Mouse (Mus musculus) kidney, embryonic 15.5 days (tissue): ENCODE measurements at regions not wholly inside any gene's neighbourhood (a gene's known extent, or its start where the extent isn't known, plus 50 kb on each side); places are given as distances from the start of the nearest gene placed in this dataset.
"Not testable (repeated sequence)": the region's sequence is repeated elsewhere in the genome, so short reads cannot be mapped to it uniquely, and the experiment has no call there.

Source experiments
- ATAC-seq: fragments of 200-750 bp; cut with Nextera tagmentation; replicated peaks from 2 replicates; pipeline ENCODE4 v1.8.0; 2017; ENCODE audit warnings: moderate TSS enrichment; ENCODE audit not compliant: low FRiP score
- H3K27ac ChIP-seq: fragments of 300-500 bp; sonication (generic); 2 replicates; pipeline ENCODE4 v1.5.1; 2015; ENCODE audit warnings: mild to moderate bottlenecking, inconsistent platforms
- H3K27me3 ChIP-seq: fragments of 300-500 bp; sonication (generic); 2 replicates; pipeline ENCODE4 v1.6.1; 2015; ENCODE audit warnings: inconsistent platforms
- H3K36me3 ChIP-seq: fragments of 300-500 bp; sonication (generic); 2 replicates; pipeline ENCODE4 v1.6.1; 2015; ENCODE audit warnings: inconsistent platforms
- H3K4me1 ChIP-seq: fragments of 300-500 bp; sonication (generic); 2 replicates; pipeline ENCODE4 v1.6.1; 2015; ENCODE audit warnings: inconsistent platforms
- H3K4me2 ChIP-seq: fragments of 300-500 bp; sonication (generic); 2 replicates; pipeline ENCODE4 v1.6.1; 2015; ENCODE audit warnings: moderate library complexity, mild to moderate bottlenecking, inconsistent platforms
- H3K4me3 ChIP-seq: fragments of 300-500 bp; sonication (generic); replicated peaks from 2 replicates; pipeline ENCODE4 v1.5.1; 2015; ENCODE audit warnings: mild to moderate bottlenecking, inconsistent platforms
- H3K9ac ChIP-seq: fragments of 300-500 bp; sonication (generic); 2 replicates; pipeline ENCODE4 v1.6.1; 2015; ENCODE audit warnings: mild to moderate bottlenecking, inconsistent platforms
- H3K9me3 ChIP-seq: fragments of 300-500 bp; sonication (generic); replicated peaks from 2 replicates; pipeline ENCODE4 v1.6.1; 2016; ENCODE audit warnings: inconsistent platforms
- WGBS: fragments of 180-500 bp; shearing (Covaris S2); methylation state at CpG from one replicate; pipeline ENCODE4 v1.1.7; 2015; ENCODE audit warnings: mixed read lengths; 5-methylcytosine and 5-hydroxymethylcytosine counted together

- WGBS = 89% methylated on average over 1 of the region's 1 CpGs
- no peak overlapping the region for H3K9ac ChIP-seq
- no peaks in the 10 kb centered on the region for H3K4me1 ChIP-seq
- H3K4me3 ChIP-seq = no peak overlapping the region
- no peak for ATAC-seq
- H3K27ac ChIP-seq = no peak overlapping the region
- no peaks in the 10 kb centered on the region for H3K9me3 ChIP-seq
- no peak overlapping the region for H3K4me2 ChIP-seq
- H3K27me3 ChIP-seq = no peaks in the 10 kb centered on the region
- H3K36me3 ChIP-seq = no peaks in the 10 kb centered on the region
These were observed 1214.9 kb upstream of the Tacstd2 start for GRCm38 (mm10) chr6:68750451-68750850.

GRCm38 (mm10) chr6:68749699-68750098 lies 1214.1 kb upstream of the Tacstd2 start:
- no peak for ATAC-seq
- no peak overlapping the region for H3K9ac ChIP-seq
- no peak overlapping the region for H3K27ac ChIP-seq
- no peak overlapping the region for H3K4me2 ChIP-seq
- no peaks in the 10 kb centered on the region for H3K9me3 ChIP-seq
- WGBS = 84% methylated on average over 3 of the region's 3 CpGs
- H3K36me3 ChIP-seq = no peaks in the 10 kb centered on the region
- H3K4me3 ChIP-seq = no peak overlapping the region
- no peaks in the 10 kb centered on the region for H3K4me1 ChIP-seq
- H3K27me3 ChIP-seq = no peaks in the 10 kb centered on the region

GRCm38 (mm10) chr6:68738573-68738972 lies 1203.0 kb upstream of the Tacstd2 start:
- Histone ChIP-seq H3K27ac (no peak overlapping the region), H3K9ac (no peak overlapping the region), H3K36me3 (no peaks in the 10 kb centered on the region), H3K4me1 (no peaks in the 10 kb centered on the region), H3K9me3 (no peaks in the 10 kb centered on the region), H3K4me3 (no peak overlapping the region), H3K27me3 (no peaks in the 10 kb centered on the region), H3K4me2 (no peak overlapping the region)
- ATAC-seq = no peak

- ATAC-seq = no peak
- WGBS = 89% methylated on average over 3 of the region's 3 CpGs
- no peak overlapping the region for H3K4me2 ChIP-seq
- H3K36me3 ChIP-seq = no peaks in the 10 kb centered on the region
- no peaks in the 10 kb centered on the region for H3K9me3 ChIP-seq
- no peaks in the 10 kb centered on the region for H3K27me3 ChIP-seq
- H3K4me3 ChIP-seq = no peak overlapping the region
- H3K27ac ChIP-seq = no peak overlapping the region
- no peak overlapping the region for H3K9ac ChIP-seq
- H3K4me1 ChIP-seq = no peaks in the 10 kb centered on the region
These were observed 1201.1 kb upstream of the Tacstd2 start for GRCm38 (mm10) chr6:68736647-68737046.

- no peak overlapping the region for H3K4me2 ChIP-seq
- no peak overlapping the region for H3K4me3 ChIP-seq
- no peaks in the 10 kb centered on the region for H3K9me3 ChIP-seq
- no peak for ATAC-seq
- H3K4me1 ChIP-seq = no peaks in the 10 kb centered on the region
- no peaks in the 10 kb centered on the region for H3K36me3 ChIP-seq
- H3K9ac ChIP-seq = no peak overlapping the region
- H3K27ac ChIP-seq = no peak overlapping the region
- H3K27me3 ChIP-seq = no peaks in the 10 kb centered on the region
These were observed 1200.5 kb upstream of the Tacstd2 start for GRCm38 (mm10) chr6:68736068-68736467.

- not testable (repeated sequence) for H3K27me3 ChIP-seq, H3K9ac ChIP-seq, H3K4me2 ChIP-seq, H3K4me1 ChIP-seq, ATAC-seq, H3K9me3 ChIP-seq, H3K36me3 ChIP-seq, H3K27ac ChIP-seq, H3K4me3 ChIP-seq
- 77% methylated on average over 1 of the region's 1 CpGs for WGBS
These were observed 1175.5 kb upstream of the Tacstd2 start for GRCm38 (mm10) chr6:68711084-68711483.

- not testable (repeated sequence) for ATAC-seq, H3K36me3 ChIP-seq
These were observed 1168.8 kb upstream of the Tacstd2 start for GRCm38 (mm10) chr6:68704291-68704800.

GRCm38 (mm10) chr6:68680792-68681110 lies 1145.2 kb upstream of the Tacstd2 start:
- not testable (repeated sequence) for H3K27me3 ChIP-seq, H3K9me3 ChIP-seq, H3K4me3 ChIP-seq, ATAC-seq, H3K27ac ChIP-seq, H3K36me3 ChIP-seq, H3K4me1 ChIP-seq, H3K9ac ChIP-seq, H3K4me2 ChIP-seq

More at GRCm38 (mm10) chr6:68704291-68704800, 1168.8 kb upstream of the Tacstd2 start:
- H3K4me1 ChIP-seq, H3K4me3 ChIP-seq, H3K4me2 ChIP-seq, H3K27me3 ChIP-seq, H3K9me3 ChIP-seq, H3K9ac ChIP-seq, H3K27ac ChIP-seq: not testable (repeated sequence)

- no peak overlapping the region for H3K9ac ChIP-seq
- ATAC-seq = no peak
- H3K36me3 ChIP-seq = no peaks in the 10 kb centered on the region
- WGBS = 84% methylated on average over 3 of the region's 3 CpGs
- no peak overlapping the region for H3K4me2 ChIP-seq
- no peak overlapping the region for H3K4me3 ChIP-seq
- H3K9me3 ChIP-seq = no peaks in the 10 kb centered on the region
- no peaks in the 10 kb centered on the region for H3K27me3 ChIP-seq
- H3K27ac ChIP-seq = no peak overlapping the region
- no peaks in the 10 kb centered on the region for H3K4me1 ChIP-seq
These were observed 1144.6 kb upstream of the Tacstd2 start for GRCm38 (mm10) chr6:68680099-68680791.

- H3K27me3 ChIP-seq, H3K27ac ChIP-seq, H3K4me3 ChIP-seq, ATAC-seq, H3K9me3 ChIP-seq, H3K4me1 ChIP-seq, H3K9ac ChIP-seq, H3K36me3 ChIP-seq: not testable (repeated sequence)
- WGBS = 3% methylated on average over 10 of the region's 10 CpGs
- H3K4me2 ChIP-seq = 0 out of 2 replicates have a peak overlapping the region, but pooled peaks have one; percentile 14
These were observed 1132.8 kb upstream of the Tacstd2 start for GRCm38 (mm10) chr6:68668433-68668832.

- H3K9me3 ChIP-seq, H3K27ac ChIP-seq, H3K4me1 ChIP-seq, H3K4me3 ChIP-seq, H3K9ac ChIP-seq, H3K4me2 ChIP-seq, H3K27me3 ChIP-seq, H3K36me3 ChIP-seq, ATAC-seq: not testable (repeated sequence)
These were observed 1096.7 kb upstream of the Tacstd2 start for GRCm38 (mm10) chr6:68632309-68632708.

GRCm38 (mm10) chr6:68631787-68632186 lies 1096.2 kb upstream of the Tacstd2 start:
- no peak overlapping the region for H3K4me2 ChIP-seq
- no peak overlapping the region for H3K9ac ChIP-seq
- H3K4me1 ChIP-seq = no peaks in the 10 kb centered on the region
- no peak for ATAC-seq
- H3K4me3 ChIP-seq = no peak overlapping the region
- no peaks in the 10 kb centered on the region for H3K36me3 ChIP-seq
- H3K27me3 ChIP-seq = no peaks in the 10 kb centered on the region
- no peaks in the 10 kb centered on the region for H3K9me3 ChIP-seq
- 88% methylated on average over 1 of the region's 1 CpGs for WGBS
- no peak overlapping the region for H3K27ac ChIP-seq

GRCm38 (mm10) chr6:68606033-68606432 lies 1070.4 kb upstream of the Tacstd2 start:
- ATAC-seq = no peak

More at GRCm38 (mm10) chr6:68606033-68606432, 1070.4 kb upstream of the Tacstd2 start:
- WGBS = 73% methylated on average over 2 of the region's 2 CpGs
- Histone ChIP-seq H3K9me3 (no peaks in the 10 kb centered on the region), H3K27ac (no peak overlapping the region), H3K4me2 (no peak overlapping the region), H3K36me3 (no peaks in the 10 kb centered on the region), H3K4me1 (no peaks in the 10 kb centered on the region), H3K27me3 (no peaks in the 10 kb centered on the region), H3K9ac (no peak overlapping the region), H3K4me3 (no peak overlapping the region)
